Mouse (Mus musculus) brown adipose tissue, adult 24 weeks (tissue): ENCODE data around the gene Rplp2. TPM values are rescaled to one million over a fixed set of nuclear protein-coding genes. Genes with fewer than 3 reads are reported as not detected.
"Not testable (repeated sequence)": the region's sequence is repeated elsewhere in the genome, so short reads cannot be mapped to it uniquely, and the experiment has no call there.

Experiments used
- H3K27ac ChIP-seq: fragments of 200-500 bp; replicated peaks from 2 replicates; pipeline ENCODE4 v1.5.1; 2012; ENCODE audit warnings: low read depth, mild to moderate bottlenecking, low read length
- H3K4me1 ChIP-seq: fragments of 200-500 bp; 2 replicates; pipeline ENCODE4 v1.6.1; 2012; ENCODE audit warnings: low read length, mixed read lengths; ENCODE audit not compliant: control insufficient read depth, insufficient read depth, insufficient read length
- H3K4me3 ChIP-seq: fragments of 200-500 bp; 2 replicates; pipeline ENCODE4 v1.5.1; 2012; ENCODE audit warnings: low read depth, mild to moderate bottlenecking, low read length, moderate library complexity; ENCODE audit not compliant: insufficient read depth
- polyA plus RNA-seq: library from polyadenylated mRNA; stranded (reverse); fragments of >200 nt; gene quantifications from 2 replicates; pipeline ENCODE4 v1.2.4, GENCODE M21; 2012; ENCODE audit not compliant: missing spikeins, insufficient read depth, insufficient read length

The Rplp2 gene
- polyA plus RNA-seq, 1 experiment, result 1,680 TPM

DNA sequence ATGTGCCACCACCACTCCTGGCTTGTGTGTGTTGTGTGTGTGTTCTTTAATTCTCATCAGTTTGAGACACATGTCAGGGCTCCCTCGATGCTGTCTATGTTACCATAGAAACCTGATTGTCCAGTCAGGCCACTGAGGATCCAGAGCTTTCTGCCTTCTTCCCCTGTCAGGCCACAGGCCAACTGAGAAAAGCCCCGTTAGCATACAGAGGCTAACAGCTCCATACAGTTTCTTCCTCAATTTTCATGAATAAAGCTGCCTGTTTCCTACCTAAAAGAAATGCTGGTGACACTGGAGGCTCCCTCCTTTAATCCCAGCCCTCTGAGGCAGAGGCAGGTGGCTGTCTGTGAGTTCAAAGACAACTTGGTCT, 10.7 kb upstream of the Rplp2 start:
- H3K27ac ChIP-seq, result no peak overlapping the region
- peaks cover 16% of the 10 kb centered on the region for H3K4me1 ChIP-seq
- H3K4me3 ChIP-seq, result peak overlapping the region; percentile 97

DNA sequence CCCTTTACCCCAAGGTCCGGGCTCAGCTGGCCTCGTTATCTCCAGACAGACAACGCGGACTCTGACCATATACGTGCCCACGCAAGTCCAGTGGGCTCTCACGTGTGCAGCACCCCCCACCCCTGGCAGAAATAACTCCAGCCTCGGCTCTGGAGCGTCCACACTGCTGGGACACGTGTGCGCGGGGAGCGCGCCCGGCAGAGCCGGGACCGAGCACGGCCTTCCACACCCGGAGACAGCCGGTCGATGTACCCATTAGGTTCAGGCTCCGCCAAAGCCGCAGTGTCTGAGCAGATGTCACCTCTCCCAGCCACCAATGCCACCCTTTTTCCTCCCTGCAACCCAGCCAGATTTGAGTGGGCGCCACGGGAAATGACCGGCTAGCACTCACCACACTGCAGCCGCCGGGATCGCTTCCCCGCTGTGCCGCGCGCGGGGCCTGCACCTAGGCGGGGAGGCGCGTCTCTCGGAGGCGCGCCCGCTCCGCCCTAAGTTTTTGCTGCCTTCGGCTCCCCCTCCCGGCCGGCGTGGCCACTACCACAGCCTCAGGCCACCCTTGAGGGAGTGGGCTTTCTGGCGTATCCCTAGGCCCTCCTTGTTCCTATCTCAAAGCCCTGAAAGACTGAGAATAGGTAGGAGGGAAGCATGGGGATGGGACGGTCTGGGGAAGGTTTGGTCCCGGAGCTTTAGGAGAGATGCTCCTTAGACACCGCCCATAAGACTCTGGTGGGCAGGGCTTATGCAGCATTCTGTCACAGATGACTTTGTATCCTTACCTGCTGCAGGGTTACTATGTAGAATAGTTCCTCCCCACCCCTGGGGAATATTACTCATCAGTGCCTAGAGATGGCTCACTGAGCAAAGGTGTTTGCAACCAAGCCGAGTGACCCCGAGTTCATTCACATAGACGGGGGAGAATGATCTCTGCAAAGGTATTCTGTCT, 9.7 kb upstream of the Rplp2 start, which contains the start of gene Slc25a22:
Gene Slc25a22, minus strand, starts transcription at position 715 of the 943 bp plus-strand sequence.
- peak within 1 kb of the TSS; percentile 82 for H3K27ac ChIP-seq
- H3K4me1 ChIP-seq, result peaks cover 16% of the 10 kb centered on the region
- H3K4me3 ChIP-seq, result peak within 1 kb of the TSS; percentile 97

DNA sequence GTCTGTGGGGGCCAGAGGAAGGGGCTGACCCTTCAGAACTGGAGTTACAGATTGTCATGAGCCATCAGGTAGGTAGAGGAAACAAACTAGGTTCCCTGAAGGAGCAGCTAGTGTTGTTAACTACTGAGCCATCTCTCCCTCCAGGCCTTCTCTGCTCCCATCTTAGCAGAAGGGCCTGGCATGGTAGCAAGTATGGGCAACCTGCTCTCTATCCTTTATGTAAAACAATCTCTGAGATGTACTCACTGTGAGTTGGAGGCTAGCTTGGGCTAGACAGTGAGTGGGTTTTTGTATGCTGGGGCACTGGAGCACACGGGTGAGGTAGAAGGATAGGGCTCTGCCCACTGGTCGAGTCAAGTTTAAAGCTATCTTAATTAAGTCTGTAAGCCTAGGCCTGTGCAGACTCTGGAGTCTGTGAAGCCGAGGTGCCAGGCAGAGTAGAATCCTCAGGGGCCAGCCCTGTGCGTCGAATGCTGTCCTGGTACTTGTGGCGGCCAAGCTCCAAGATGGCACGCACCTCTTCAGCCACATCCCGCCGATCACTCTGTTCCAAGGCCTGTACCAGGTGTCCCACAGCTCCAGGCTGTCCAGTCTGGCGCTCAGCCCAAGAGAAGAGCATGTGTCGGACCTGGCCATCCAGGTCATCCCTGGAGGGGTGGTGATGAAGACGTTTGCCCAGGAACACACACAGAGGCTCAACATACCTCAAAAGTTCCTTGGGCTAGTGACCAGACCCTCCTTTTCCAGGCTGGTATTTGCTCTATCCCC, 8.8 kb upstream of the Rplp2 start:
- peaks cover 19% of the 10 kb centered on the region for H3K4me1 ChIP-seq
- no peak overlapping the region for H3K4me3 ChIP-seq
- H3K27ac ChIP-seq, result no peak overlapping the region

DNA sequence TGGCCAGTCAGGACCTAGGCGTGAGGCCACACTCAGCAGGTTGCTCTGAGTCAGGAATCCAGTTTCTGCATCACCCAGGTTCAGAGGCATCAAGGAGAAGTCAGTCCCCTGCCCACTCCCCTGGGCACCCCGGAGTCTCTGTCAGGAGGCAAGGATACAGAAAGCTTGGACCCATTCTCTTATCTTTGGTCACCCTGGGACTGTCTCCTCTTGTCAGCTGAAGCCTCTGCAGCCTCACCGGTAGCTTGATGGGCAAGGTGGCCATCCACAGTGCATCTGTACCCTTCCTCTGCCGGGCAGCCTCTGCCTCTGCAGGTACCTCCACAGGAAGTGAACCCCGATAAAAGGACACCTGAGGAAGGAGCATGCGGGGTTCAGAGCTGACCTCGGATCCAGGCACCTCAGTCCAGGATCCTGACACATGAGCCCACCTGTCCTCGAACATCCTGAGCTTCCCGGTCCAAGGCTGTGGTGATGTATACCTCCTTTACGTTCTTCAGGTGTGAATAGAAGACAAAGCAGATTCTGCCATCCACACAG, 8.0 kb upstream of the Rplp2 start:
- Histone ChIP-seq H3K4me3 (no peak overlapping the region), H3K27ac (no peak overlapping the region), H3K4me1 (peaks cover 18% of the 10 kb centered on the region)

DNA sequence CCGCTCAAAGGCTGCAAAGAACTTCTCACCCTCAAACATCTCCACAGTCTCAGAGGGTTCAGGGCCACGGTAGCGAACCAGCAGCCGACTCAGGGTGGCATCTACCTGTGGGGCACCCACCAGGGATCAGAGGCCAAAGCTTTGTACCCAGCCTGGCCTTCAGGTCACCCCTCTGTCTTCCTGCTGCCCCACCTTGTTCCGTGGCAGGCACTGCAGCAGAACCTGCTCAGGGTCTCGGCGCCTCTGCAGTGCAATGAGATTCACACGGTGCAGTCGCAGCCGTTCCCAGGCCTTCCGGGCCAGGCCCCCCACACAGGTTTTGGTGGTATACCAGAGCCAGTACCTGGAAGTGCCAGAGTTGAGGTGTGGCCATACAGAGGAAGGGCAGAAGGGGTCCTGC, 7.4 kb upstream of the Rplp2 start:
- Histone ChIP-seq H3K4me1 (peaks cover 18% of the 10 kb centered on the region), H3K27ac (no peak overlapping the region), H3K4me3 (no peak overlapping the region)

DNA sequence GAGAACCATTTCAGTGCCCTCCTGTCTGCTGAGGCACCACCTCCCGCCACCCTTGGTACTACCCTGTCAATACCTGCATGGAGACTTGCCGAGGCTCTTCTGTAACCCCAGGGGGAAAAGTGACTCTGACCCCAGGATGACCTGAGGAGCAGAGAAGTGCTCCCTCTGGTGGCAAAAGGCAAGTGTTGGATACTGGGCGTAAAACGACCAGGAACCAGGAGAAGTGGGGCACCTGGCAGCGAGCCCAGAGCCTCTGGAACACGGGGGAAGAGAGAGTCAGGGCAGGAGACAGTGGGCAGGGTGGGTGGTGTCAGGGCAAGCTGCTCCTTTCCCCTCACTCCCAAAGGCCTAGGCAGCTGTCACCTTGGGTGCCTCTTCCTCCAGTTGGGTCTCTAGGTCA, 6.6 kb upstream of the Rplp2 start:
- Histone ChIP-seq H3K4me3 (no peak overlapping the region), H3K27ac (no peak overlapping the region), H3K4me1 (peaks cover 14% of the 10 kb centered on the region)

DNA sequence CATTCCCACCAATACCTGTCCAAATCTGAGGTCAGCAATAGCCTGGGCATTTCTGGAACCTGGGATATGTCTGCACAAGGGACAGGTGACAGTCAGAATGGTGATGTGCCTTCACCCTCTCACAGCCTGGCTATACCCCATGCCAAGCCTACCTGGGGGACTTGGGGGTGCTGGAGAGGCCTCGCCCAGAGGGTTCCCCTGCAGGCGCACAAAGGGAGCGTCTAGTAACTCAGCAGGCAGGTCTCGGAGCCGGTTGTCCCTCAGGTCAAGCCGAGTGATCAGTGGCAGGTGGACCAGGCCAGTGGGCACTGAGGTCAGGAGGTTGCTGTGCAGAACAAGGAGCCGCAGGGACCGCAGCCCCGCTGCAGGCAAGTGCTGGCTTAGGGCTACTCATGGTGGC, 5.7 kb upstream of the Rplp2 start:
- H3K27ac ChIP-seq, result no peak overlapping the region
- no peak overlapping the region for H3K4me3 ChIP-seq
- H3K4me1 ChIP-seq, result peaks cover 8% of the 10 kb centered on the region

DNA sequence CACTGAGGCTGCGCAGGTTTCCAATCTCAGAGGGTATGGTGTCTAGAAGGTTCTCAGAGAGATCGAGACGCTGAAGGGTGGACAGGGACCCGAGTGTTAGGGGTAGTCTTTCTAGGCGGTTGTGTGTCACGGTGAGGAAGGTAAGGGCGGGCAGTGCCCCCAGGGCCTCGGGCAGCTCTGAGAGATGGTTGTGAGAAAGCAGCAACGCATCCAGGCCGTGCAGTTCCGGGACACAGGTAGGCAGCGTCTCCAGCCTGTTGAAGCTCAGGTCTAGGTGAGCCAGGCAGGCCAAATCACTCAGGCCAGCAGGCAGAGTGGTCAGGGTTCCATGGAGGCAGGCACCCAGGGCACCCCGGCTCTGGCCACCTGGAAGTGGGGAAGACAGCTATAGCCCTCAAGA, 5.0 kb upstream of the Rplp2 start:
- no peak overlapping the region for H3K27ac ChIP-seq
- H3K4me3 ChIP-seq, result no peak overlapping the region
- peaks cover 4% of the 10 kb centered on the region; the same call in 1 of the 2 replicates for H3K4me1 ChIP-seq

DNA sequence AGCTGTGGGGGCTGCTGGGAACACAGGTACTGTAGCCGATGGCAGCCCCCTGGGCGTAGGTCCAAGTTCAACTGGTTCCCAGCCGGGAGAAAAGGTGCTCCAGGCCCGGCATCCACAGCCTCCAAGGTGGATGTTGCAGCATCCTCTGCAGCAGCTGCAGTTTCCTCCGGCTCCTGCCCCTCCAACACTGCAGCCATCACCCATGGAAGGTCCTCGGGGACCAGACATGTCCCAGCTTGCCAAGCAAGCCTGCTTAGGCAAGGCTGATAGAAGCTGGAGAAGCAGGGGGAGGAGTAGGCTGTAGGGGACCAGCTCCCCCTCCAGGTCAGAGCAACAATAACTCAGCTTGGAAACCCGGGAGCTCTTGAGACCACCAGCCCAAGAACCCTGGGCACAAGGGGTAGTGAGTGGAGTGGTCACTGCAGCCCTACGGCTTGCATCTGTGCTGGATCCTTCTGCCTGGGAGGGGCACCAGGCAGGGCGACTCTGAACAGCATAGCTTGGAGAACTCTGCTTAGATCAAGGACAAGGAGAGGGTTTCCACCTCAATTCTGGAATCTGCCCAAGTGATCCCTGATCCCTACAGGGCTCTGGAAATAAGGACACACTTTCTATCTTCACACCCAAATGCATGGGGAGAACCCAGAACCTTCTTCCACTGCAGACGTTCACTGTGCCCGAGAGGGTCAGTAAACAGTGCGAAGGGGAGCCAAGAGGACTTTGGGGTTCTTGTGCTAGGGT, 3.9 kb upstream of the Rplp2 start:
- H3K4me1 ChIP-seq, result peaks cover 4% of the 10 kb centered on the region; the same call in 1 of the 2 replicates
- peak overlapping the region; percentile 48 for H3K4me3 ChIP-seq
- H3K27ac ChIP-seq, result no peak overlapping the region

DNA sequence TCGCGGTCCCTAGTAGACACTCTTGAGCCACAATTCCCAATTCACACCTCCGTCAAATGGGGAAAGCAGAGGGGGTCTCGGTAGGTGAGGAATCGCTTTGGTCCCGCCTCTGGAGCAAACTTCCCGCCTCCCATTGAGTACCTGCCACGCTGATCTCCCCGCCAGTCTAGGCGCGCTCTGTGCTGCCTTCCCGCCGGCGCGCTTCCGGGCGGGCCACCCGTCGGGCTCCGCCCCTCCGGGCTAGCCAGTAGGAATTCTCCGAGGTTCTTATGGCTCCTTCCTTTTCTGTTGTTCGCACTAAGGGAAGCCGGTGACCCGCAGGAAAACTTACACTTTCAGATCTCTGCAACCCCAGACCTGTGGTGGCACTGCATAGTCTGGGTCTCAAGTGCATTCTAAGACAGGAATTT, 3.3 kb upstream of the Rplp2 start, which contains the start of gene Pidd1:
Gene Pidd1, minus strand, starts transcription at position 198 of the 410 bp plus-strand sequence.
- H3K27ac ChIP-seq, result peak within 1 kb of the TSS; percentile 53; the same call in 1 of the 2 replicates
- H3K4me1 ChIP-seq, result peaks cover 7% of the 10 kb centered on the region; the same call in 1 of the 2 replicates
- peak within 1 kb of the TSS; percentile 48 for H3K4me3 ChIP-seq

DNA sequence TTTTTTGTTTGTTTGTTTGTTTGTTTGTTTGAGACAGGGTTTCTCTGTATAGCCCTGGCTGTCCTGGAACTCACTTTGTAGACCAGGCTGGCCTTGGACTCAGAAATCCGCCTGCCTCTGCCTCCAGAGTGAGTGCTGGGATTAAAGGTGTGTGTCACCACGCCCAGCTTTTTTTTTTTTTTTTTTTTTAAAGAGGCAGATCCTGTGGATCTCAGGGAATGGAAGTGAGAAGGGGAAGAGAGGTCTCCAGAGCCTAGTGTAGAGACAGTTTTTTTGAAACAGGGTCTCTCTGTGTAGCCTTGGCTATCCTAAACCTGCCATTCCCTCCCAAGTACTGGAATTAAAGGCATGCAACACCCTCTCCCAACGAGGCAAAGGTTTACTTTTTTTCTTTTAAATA, 796 bp upstream of the Rplp2 start:
- not testable (repeated sequence) for H3K4me1 ChIP-seq, H3K27ac ChIP-seq, H3K4me3 ChIP-seq

DNA sequence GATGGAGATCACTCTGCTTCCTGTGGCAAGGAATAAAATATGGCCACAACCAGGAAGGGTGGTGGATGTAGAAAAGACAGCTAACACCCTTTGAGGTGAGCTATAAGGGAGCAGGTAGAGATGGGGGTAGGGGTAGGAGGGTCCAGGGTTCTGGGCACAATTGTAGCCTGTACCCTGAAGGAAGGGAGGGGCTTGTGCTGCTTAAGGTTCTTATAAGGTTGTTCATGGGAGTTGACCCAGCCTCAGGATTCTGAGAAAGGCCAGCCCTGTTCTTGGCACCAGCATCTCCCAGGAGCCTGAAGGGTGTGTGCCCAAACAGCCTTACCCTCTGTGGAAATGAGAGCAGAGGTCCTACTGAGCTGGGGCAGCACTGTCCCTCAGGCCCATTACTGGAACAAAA, 4.8 kb downstream of the Rplp2 start:
- Histone ChIP-seq H3K4me1 (peaks cover 5% of the 10 kb centered on the region), H3K4me3 (no peak overlapping the region), H3K27ac (peak overlapping the region; percentile 78)

DNA sequence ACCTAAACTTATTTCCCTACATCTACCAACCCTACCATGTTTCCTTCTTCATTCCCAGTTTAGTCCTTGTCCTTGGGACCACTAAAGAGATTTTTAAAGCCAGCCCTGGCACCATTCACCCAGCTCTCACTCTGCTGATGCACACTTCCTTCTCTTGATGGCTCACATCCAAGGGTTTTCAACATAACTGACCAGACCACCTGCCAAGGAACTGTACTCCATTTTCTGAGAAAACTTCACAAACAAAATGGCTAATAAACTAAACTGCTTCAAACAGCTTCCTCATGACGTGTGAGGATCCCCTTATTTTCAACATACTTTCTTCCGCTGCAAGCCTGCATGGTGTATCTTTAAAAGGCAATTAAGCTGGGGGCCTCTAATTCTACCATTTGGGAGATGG, 6.5 kb downstream of the Rplp2 start:
- H3K4me1 ChIP-seq, result peaks cover 17% of the 10 kb centered on the region
- no peak overlapping the region for H3K4me3 ChIP-seq
- H3K27ac ChIP-seq, result peak overlapping the region; percentile 26

DNA sequence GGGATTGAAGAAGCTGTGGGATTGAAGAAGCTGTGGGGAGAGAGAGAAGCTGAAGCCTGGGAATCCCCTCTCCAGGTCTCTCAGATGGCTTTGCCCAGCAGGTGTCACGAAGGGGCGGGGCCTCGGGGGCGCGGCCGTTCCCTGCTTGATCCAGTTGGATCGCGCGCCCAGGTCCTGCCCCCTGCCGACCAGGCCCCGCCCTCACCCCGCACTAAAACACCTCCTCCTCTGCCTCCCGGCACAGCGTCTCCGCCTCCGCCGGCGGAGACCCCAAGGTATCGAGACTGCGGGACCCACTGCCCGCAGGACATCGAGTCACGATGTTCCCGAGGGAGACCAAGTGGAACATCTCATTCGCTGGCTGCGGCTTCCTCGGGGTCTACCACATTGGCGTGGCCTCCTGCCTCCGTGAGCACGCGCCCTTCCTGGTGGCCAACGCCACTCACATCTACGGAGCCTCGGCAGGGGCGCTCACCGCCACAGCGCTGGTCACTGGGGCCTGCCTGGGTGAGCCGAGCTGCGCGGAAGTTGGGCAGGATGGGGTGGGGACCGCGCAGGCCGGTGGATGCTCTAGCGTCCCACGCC, 7.9 kb downstream of the Rplp2 start, which contains the start of gene Pnpla2:
Gene Pnpla2, plus strand, starts transcription at position 232 of the 585 bp plus-strand sequence.
- peak within 1 kb of the TSS; percentile 97 for H3K27ac ChIP-seq
- peak within 1 kb of the TSS; percentile 91 for H3K4me3 ChIP-seq
- peaks cover 23% of the 10 kb centered on the region for H3K4me1 ChIP-seq
